In the genomic region with DNA sequence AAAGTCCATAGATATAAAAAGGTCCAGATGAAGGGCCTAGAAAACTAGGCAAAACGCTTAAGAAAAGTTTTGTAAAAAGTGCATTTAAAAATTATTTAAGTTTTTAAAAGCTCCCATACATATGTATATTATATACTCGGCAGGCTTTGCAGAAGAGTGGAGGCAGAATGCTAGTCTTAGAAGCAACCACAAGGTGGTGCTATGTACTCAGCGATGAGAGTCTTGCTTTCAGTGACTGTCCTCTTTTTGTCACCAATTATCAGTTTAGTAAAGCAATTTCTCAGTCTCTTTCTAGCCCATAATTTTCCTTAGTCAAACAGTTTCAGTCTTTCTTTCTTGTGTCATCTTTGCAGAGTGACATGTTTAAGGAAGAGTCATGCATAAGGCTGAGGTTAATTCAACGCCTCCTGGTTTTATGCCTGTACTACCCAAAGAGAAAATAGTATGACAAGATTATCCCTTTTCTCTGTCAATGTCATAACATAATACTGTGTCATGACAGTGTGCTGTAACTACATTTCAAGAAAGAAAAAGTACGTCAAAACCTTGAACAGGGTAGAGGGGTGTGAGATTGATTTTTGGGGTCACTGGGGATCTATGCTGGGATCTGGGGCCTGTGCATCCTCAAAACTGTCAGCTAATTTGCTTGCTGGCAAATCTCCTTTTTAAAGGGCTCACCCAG, we compare ENCODE assay signal across 10 mouse cellular contexts. TPM values are rescaled to one million over a fixed set of nuclear protein-coding genes. Genes with fewer than 3 reads are reported as not detected.
A peak's percentile ranks its signal among the peaks of the same experiment; 100 is the strongest.
DNase-seq lines count a peak whose midpoint lies in the region; ATAC-seq and TF ChIP-seq lines count a peak whose summit lies in the region.
"Had no signal": no experiment of that assay in that cellular context is flagged by ENCODE, and none has a peak within 500 bp of the region (broad histone marks: within the 10 kb centered on the region; RNA-seq: fewer than 3 reads in every experiment).

No protein-coding gene starts in this region.

- H3K9ac ChIP-seq in midbrain, embryonic 11.5 days (ENCODE audit: low read length) = no peak overlapping the region
- no peak overlapping the region for H3K9ac ChIP-seq in embryonic facial prominence, embryonic 14.5 days (ENCODE audit: low read depth, low read length)
- no peak overlapping the region for H3K9ac ChIP-seq in intestine, embryonic 14.5 days (ENCODE audit: low read length)
- H3K9ac ChIP-seq in liver, adult 2 months (ENCODE audit: low read depth, low read length) = no peak overlapping the region
- no peak overlapping the region for H3K9ac ChIP-seq in neural tube, embryonic 15.5 days (replicated peaks)

- DNase-seq in midbrain, embryonic 11.5 days (ENCODE audit: low spot score, missing footprints) = peak; percentile 93
- DNase-seq in midbrain, embryonic 10.5 days (ENCODE audit: low spot score) = no peak
- DNase-seq in adipocyte (ENCODE audit: low spot score) = peak; percentile 76
- peak; percentile 73 for DNase-seq in embryonic facial prominence, embryonic 14.5 days (ENCODE audit: low spot score)
- DNase-seq in intestine, embryonic 14.5 days (ENCODE audit: low spot score) = no peak
- peak; percentile 49 for DNase-seq in liver, adult 2 months (ENCODE audit: extremely low read depth, low read depth, low spot score)
- DNase-seq in gastrocnemius, postnatal 36 days = no peak

- TF ChIP-seq CTCF in liver, adult 2 months (IDR thresholded peaks at IDR 0.05; ENCODE audit: low read depth, low read length) = peak; percentile 52; the same call in 1 of the 2 replicates

- H3K79me2 ChIP-seq in liver, adult 2 months (ENCODE audit: control insufficient read depth, insufficient read depth, low read length) = no peaks in the 10 kb centered on the region

- no peak overlapping the region for H3K4me3 ChIP-seq in midbrain, embryonic 11.5 days (ENCODE audit: low read depth, low read length)
- no peak overlapping the region for H3K4me3 ChIP-seq in midbrain, embryonic 10.5 days
- H3K4me3 ChIP-seq in embryonic facial prominence, embryonic 14.5 days (ENCODE audit: low read depth, low read length) = no peak overlapping the region
- no peak overlapping the region for H3K4me3 ChIP-seq in intestine, embryonic 14.5 days (ENCODE audit: low read depth, low read length)
- no peak overlapping the region for H3K4me3 ChIP-seq in liver, adult 2 months (ENCODE audit: insufficient read depth, low read depth, low read length)
- H3K4me3 ChIP-seq in neural tube, embryonic 15.5 days (replicated peaks) = no peak overlapping the region
- H3K4me3 ChIP-seq: erythroblast, embryonic 14.5 days had no signal

- no peaks in the 10 kb centered on the region for H3K36me3 ChIP-seq in midbrain, embryonic 11.5 days (ENCODE audit: control insufficient read depth, insufficient read depth, low read length)
- no peaks in the 10 kb centered on the region for H3K36me3 ChIP-seq in midbrain, embryonic 10.5 days
- H3K36me3 ChIP-seq in embryonic facial prominence, embryonic 14.5 days (ENCODE audit: control insufficient read depth, insufficient read depth, low read length) = no peaks in the 10 kb centered on the region
- H3K36me3 ChIP-seq in intestine, embryonic 14.5 days (ENCODE audit: control insufficient read depth, insufficient read depth, low read length) = no peaks in the 10 kb centered on the region
- no peaks in the 10 kb centered on the region for H3K36me3 ChIP-seq in liver, adult 2 months (ENCODE audit: control insufficient read depth, insufficient read depth, low read length)
- H3K36me3 ChIP-seq in neural tube, embryonic 15.5 days = no peaks in the 10 kb centered on the region

- ATAC-seq in midbrain, embryonic 11.5 days (ENCODE audit: low FRiP score) = peak; percentile 66
- peak; percentile 62 for ATAC-seq in embryonic facial prominence, embryonic 14.5 days (ENCODE audit: low read depth)
- peak; percentile 68; the same call in 1 of the 2 replicates for ATAC-seq in intestine, embryonic 14.5 days (replicated peaks; ENCODE audit: low FRiP score, low TSS enrichment, low read depth)
- ATAC-seq in neural tube, embryonic 15.5 days (ENCODE audit: low FRiP score) = peak; percentile 92

- no peaks in the 10 kb centered on the region for H3K9me3 ChIP-seq in midbrain, embryonic 11.5 days (ENCODE audit: control insufficient read depth, low read length)
- H3K9me3 ChIP-seq in midbrain, embryonic 10.5 days (replicated peaks) = no peaks in the 10 kb centered on the region
- no peaks in the 10 kb centered on the region for H3K9me3 ChIP-seq in embryonic facial prominence, embryonic 14.5 days (ENCODE audit: control insufficient read depth, low read length)
- H3K9me3 ChIP-seq in intestine, embryonic 14.5 days (ENCODE audit: control insufficient read depth, low read length) = 0 out of 2 replicates have a peak, but pooled peaks cover 2% of the 10 kb centered on the region
- peaks cover 5% of the 10 kb centered on the region; the same call in 1 of the 2 replicates for H3K9me3 ChIP-seq in neural tube, embryonic 15.5 days (replicated peaks)

- H3K4me1 ChIP-seq in midbrain, embryonic 11.5 days (ENCODE audit: control insufficient read depth, insufficient read depth, low read length) = no peaks in the 10 kb centered on the region
- H3K4me1 ChIP-seq in midbrain, embryonic 10.5 days = no peaks in the 10 kb centered on the region
- no peaks in the 10 kb centered on the region for H3K4me1 ChIP-seq in embryonic facial prominence, embryonic 14.5 days (ENCODE audit: control insufficient read depth, insufficient read depth, low read length)
- no peaks in the 10 kb centered on the region for H3K4me1 ChIP-seq in intestine, embryonic 14.5 days (replicated peaks; ENCODE audit: control insufficient read depth, insufficient read depth, low read length)
- H3K4me1 ChIP-seq in liver, adult 2 months (ENCODE audit: control insufficient read depth, insufficient read depth, low read length) = no peaks in the 10 kb centered on the region
- 0 out of 2 replicates have a peak, but pooled peaks cover 2% of the 10 kb centered on the region for H3K4me1 ChIP-seq in neural tube, embryonic 15.5 days

- H3K27me3 ChIP-seq in midbrain, embryonic 11.5 days (ENCODE audit: control insufficient read depth, insufficient read depth, low read length) = no peaks in the 10 kb centered on the region
- H3K27me3 ChIP-seq in midbrain, embryonic 10.5 days (ENCODE audit: low read depth, poor library complexity, severe bottlenecking) = no peaks in the 10 kb centered on the region
- no peaks in the 10 kb centered on the region for H3K27me3 ChIP-seq in embryonic facial prominence, embryonic 14.5 days (replicated peaks; ENCODE audit: control insufficient read depth, insufficient read depth, low read length)
- H3K27me3 ChIP-seq in intestine, embryonic 14.5 days (replicated peaks; ENCODE audit: control insufficient read depth, insufficient read depth, low read length) = no peaks in the 10 kb centered on the region
- H3K27me3 ChIP-seq in liver, adult 2 months (ENCODE audit: control insufficient read depth, insufficient read depth, low read length) = no peaks in the 10 kb centered on the region
- no peaks in the 10 kb centered on the region for H3K27me3 ChIP-seq in neural tube, embryonic 15.5 days (replicated peaks)

- TF ChIP-seq POLR2A in liver, adult 2 months (IDR thresholded peaks at IDR 0.05; ENCODE audit: extremely low read depth, insufficient read depth, low read length) = no peak

- H3K27ac ChIP-seq in midbrain, embryonic 11.5 days (ENCODE audit: low read depth, low read length) = no peak overlapping the region
- H3K27ac ChIP-seq in midbrain, embryonic 10.5 days (replicated peaks) = no peak overlapping the region
- no peak overlapping the region for H3K27ac ChIP-seq in embryonic facial prominence, embryonic 14.5 days (replicated peaks; ENCODE audit: low read depth, low read length)
- H3K27ac ChIP-seq in intestine, embryonic 14.5 days (ENCODE audit: low read depth) = no peak overlapping the region
- H3K27ac ChIP-seq in liver, adult 2 months (replicated peaks; ENCODE audit: insufficient read depth, low read depth, low read length) = no peak overlapping the region
- H3K27ac ChIP-seq in neural tube, embryonic 15.5 days (replicated peaks) = no peak overlapping the region
- H3K27ac ChIP-seq: macrophage had no signal

- 33% methylated on average over 5 of the region's 5 CpGs for WGBS in midbrain, embryonic 11.5 days
- 35% methylated on average over 5 of the region's 5 CpGs for WGBS in midbrain, embryonic 10.5 days
- 31% methylated on average over 5 of the region's 5 CpGs for WGBS in embryonic facial prominence, embryonic 14.5 days
- WGBS in intestine, embryonic 14.5 days = 23% methylated on average over 5 of the region's 5 CpGs
- 30% methylated on average over 5 of the region's 5 CpGs for WGBS in liver, adult 2 months
- 30% methylated on average over 5 of the region's 5 CpGs for WGBS in neural tube, embryonic 15.5 days

- no peak overlapping the region for H3K4me2 ChIP-seq in midbrain, embryonic 11.5 days
- H3K4me2 ChIP-seq in embryonic facial prominence, embryonic 14.5 days (ENCODE audit: low read depth, low read length) = no peak overlapping the region
- H3K4me2 ChIP-seq in intestine, embryonic 14.5 days (ENCODE audit: low read length) = no peak overlapping the region
- H3K4me2 ChIP-seq in neural tube, embryonic 15.5 days = no peak overlapping the region

- intact Hi-C loops in gastrocnemius, postnatal 36 days (cut with DNase I) = loop anchor here (1.0 to 5.0 kb wide), 2 partner anchors 123 to 439 kb away; no protein-coding TSS in a partner anchor

RNA-seq across cellular contexts. Expression of a gene that starts 12.7 kb away (rescaled TPM):
- polyA plus RNA-seq in midbrain, embryonic 11.5 days (2014; fragmentation: Nextera tagmentation; extraction: Ambion mirVana) = 29.8 and 29.9 TPM in 2 replicates
- 35.2 and 35.8 TPM in 2 replicates for polyA plus RNA-seq in midbrain, embryonic 10.5 days (2016; fragmentation: Nextera tagmentation; extraction: Ambion mirVana)
- polyA plus RNA-seq in embryonic facial prominence, embryonic 14.5 days (2014; fragmentation: Nextera tagmentation; extraction: Ambion mirVana) = 62.0 and 63.2 TPM in 2 replicates
- 53.6 and 54.3 TPM in 2 replicates for polyA plus RNA-seq in intestine, embryonic 14.5 days (2014; fragmentation: Nextera tagmentation; extraction: Ambion mirVana)
- total RNA-seq in liver, adult 2 months (2014; rRNA removed) = 0.07 and 0.09 TPM in 2 replicates
- 0.04 and 0.06 TPM in 2 replicates for polyA plus RNA-seq in liver, adult 2 months (2012; rRNA removed)
- polyA plus RNA-seq in neural tube, embryonic 15.5 days (2015; fragmentation: Nextera tagmentation; extraction: Ambion mirVana) = 29.8 and 45.8 TPM in 2 replicates
- total RNA-seq in gastrocnemius, postnatal 36 days (2021) = 10 to 100 TPM in 1 of 2 experiments, 1 to 10 TPM in 1; 8.8 to 14.6 TPM
- polyA plus RNA-seq: erythroblast, embryonic 14.5 days; macrophage had no signal

Comparison
In these comparisons a context has a peak if more than half of its experiments do, and no peak if none do; other contexts are left out.
1. DNase-seq: peak in midbrain, embryonic 11.5 days (single experiment), adipocyte (single experiment), embryonic facial prominence, embryonic 14.5 days (single experiment) and liver, adult 2 months (single experiment); none in midbrain, embryonic 10.5 days (single experiment), intestine, embryonic 14.5 days (single experiment) and gastrocnemius, postnatal 36 days (0 of 2).
2. RNA of a gene that starts 12.7 kb away (polyA plus RNA-seq): 62.0 to 63.2 TPM in embryonic facial prominence, embryonic 14.5 days, 53.6 to 54.3 TPM in intestine, embryonic 14.5 days, 35.2 to 35.8 TPM in midbrain, embryonic 10.5 days, 29.8 to 29.9 TPM in midbrain, embryonic 11.5 days and 29.8 to 45.8 TPM in neural tube, embryonic 15.5 days; 0.04 to 0.06 TPM in liver, adult 2 months; every median in the first group is over 10 times any median in the second.
3. Peak in every context shown above with its lines, with median percentiles within 50 percentile points of each other: ATAC-seq.